Mouse (Mus musculus) brain, embryonic 14.5 days (tissue): ENCODE measurements around the gene Eipr1.

ENCODE experiments used
- CTCF ChIP-seq: fragments of 200-500 bp; IDR thresholded peaks from 2 replicates; pipeline ENCODE4 v1.5.1; 2012; ENCODE audit warnings: inconsistent platforms, mild to moderate bottlenecking, moderate library complexity, borderline replicate concordance; ENCODE audit not compliant: insufficient read depth, insufficient read length; ENCODE audit errors: extremely low read depth
- POLR2A ChIP-seq: fragments of 200-500 bp; IDR thresholded peaks from 2 replicates; pipeline ENCODE4 v1.6.1; 2012; ENCODE audit warnings: mild to moderate bottlenecking, inconsistent platforms, borderline replicate concordance; ENCODE audit not compliant: poor library complexity, insufficient read depth, insufficient read length, severe bottlenecking; ENCODE audit errors: extremely low read depth

- TF ChIP-seq CTCF (no peak), POLR2A (no peak)
Observed at GRCm38 (mm10) chr12:28907814-28908213, 156.2 kb downstream of the Eipr1 start.
